Mouse (Mus musculus): Measurements from ENCODE around the gene Tmem9b. TPM values are rescaled to one million over a fixed set of nuclear protein-coding genes. Genes with fewer than 3 reads are reported as not detected.

The Tmem9b gene
- polyA plus RNA-seq, 1 experiment = 53.9 TPM

DNA sequence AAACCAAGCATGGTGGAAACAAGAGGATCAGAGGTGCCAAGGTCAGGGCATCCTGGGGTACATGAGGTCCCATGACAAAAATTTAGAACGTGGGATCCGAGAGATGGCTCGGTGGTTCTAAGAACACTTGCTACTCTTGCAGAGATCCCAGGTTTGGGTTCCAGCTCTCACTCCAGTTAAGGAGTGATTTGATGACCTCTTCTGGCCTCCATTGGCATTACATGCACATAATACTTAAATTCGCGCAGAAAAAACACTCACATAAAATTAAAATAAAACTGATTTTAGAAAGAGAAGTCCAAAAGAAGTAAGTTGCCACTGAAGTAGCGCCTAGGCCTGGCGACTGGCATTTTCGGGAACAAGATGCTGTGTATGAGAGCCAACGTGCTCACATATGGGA lies 33.4 kb downstream of the Tmem9b start:
- 66% methylated on average over 9 of the region's 9 CpGs for WGBS
- Histone ChIP-seq H3K36me3 (ENCODE audit: control insufficient read depth, insufficient read depth, low read length) (no peaks in the 10 kb centered on the region), H3K27me3 (ENCODE audit: control insufficient read depth, insufficient read depth, low read length) (no peaks in the 10 kb centered on the region), H3K4me3 (ENCODE audit: low read depth, low read length) (no peak overlapping the region), H3K27ac (ENCODE audit: insufficient read depth, low read depth, low read length) (no peak overlapping the region), H3K4me1 (ENCODE audit: control insufficient read depth, insufficient read depth, insufficient read length, low read length) (0 out of 2 replicates have a peak, but pooled peaks cover 2% of the 10 kb centered on the region)
- TF ChIP-seq CTCF (IDR thresholded peaks at IDR 0.05; ENCODE audit: extremely low read depth, insufficient read length, insufficient replicate concordance, low read depth, low read length) (peak; percentile 17; the same call in 1 of the 2 replicates), POLR2A (IDR thresholded peaks at IDR 0.05; ENCODE audit: low read depth, low read length) (no peak)

GRCm38 (mm10) chr7:109713434-109713982 lies 39.2 kb downstream of the Tmem9b start:
- Histone ChIP-seq H3K36me3 (ENCODE audit: control insufficient read depth, insufficient read depth, low read length) (peaks cover 14% of the 10 kb centered on the region), H3K27ac (ENCODE audit: insufficient read depth, low read depth, low read length) (no peak overlapping the region), H3K27me3 (ENCODE audit: control insufficient read depth, insufficient read depth, low read length) (no peaks in the 10 kb centered on the region), H3K4me3 (ENCODE audit: low read depth, low read length) (no peak overlapping the region), H3K4me1 (ENCODE audit: control insufficient read depth, insufficient read depth, insufficient read length, low read length) (no peaks in the 10 kb centered on the region)
- no peak for TF ChIP-seq CTCF (IDR thresholded peaks at IDR 0.05; ENCODE audit: extremely low read depth, insufficient read length, insufficient replicate concordance, low read depth, low read length)
- no peak for TF ChIP-seq POLR2A (IDR thresholded peaks at IDR 0.05; ENCODE audit: low read depth, low read length)
- 89% methylated on average over 2 of the region's 2 CpGs for WGBS

DNA sequence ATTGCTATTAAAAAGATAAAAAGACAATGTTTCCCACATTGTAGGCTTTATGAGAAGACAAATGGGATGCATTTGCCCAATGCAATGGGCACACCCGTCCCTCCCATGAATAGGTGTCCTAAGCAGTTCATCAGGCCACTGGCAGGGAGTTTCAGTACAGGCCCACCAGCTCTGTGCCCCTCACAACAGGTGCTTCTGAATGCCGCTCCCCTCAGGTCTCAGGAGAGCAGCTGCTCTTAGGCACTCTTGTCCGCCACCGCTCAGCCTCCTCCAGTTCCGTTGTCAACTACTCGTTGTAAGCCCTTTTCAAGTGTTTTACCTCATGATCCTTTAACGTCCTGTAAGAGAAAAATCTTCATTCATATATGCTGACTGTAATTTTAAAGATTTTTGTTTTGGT lies 40.5 kb downstream of the Tmem9b start:
- TF ChIP-seq POLR2A (IDR thresholded peaks at IDR 0.05; ENCODE audit: low read depth, low read length) (no peak), CTCF (IDR thresholded peaks at IDR 0.05; ENCODE audit: extremely low read depth, insufficient read length, insufficient replicate concordance, low read depth, low read length) (no peak)
- H3K27me3 ChIP-seq (ENCODE audit: control insufficient read depth, insufficient read depth, low read length) = no peaks in the 10 kb centered on the region
- 94% methylated on average over 7 of the region's 7 CpGs for WGBS
- peaks cover 17% of the 10 kb centered on the region for H3K36me3 ChIP-seq (ENCODE audit: control insufficient read depth, insufficient read depth, low read length)
- no peak overlapping the region for H3K4me3 ChIP-seq (ENCODE audit: low read depth, low read length)
- no peak overlapping the region for H3K27ac ChIP-seq (ENCODE audit: insufficient read depth, low read depth, low read length)
- no peaks in the 10 kb centered on the region for H3K4me1 ChIP-seq (ENCODE audit: control insufficient read depth, insufficient read depth, insufficient read length, low read length)

- peaks cover 17% of the 10 kb centered on the region for H3K36me3 ChIP-seq (ENCODE audit: control insufficient read depth, insufficient read depth, low read length)
- TF ChIP-seq POLR2A (IDR thresholded peaks at IDR 0.05; ENCODE audit: low read depth, low read length) (no peak), CTCF (IDR thresholded peaks at IDR 0.05; ENCODE audit: extremely low read depth, insufficient read length, insufficient replicate concordance, low read depth, low read length) (no peak)
- peak overlapping the region; percentile 2; the same call in 1 of the 2 replicates for H3K27ac ChIP-seq (ENCODE audit: insufficient read depth, low read depth, low read length)
- WGBS = 33% methylated on average over 1 of the region's 1 CpGs
- no peaks in the 10 kb centered on the region for H3K27me3 ChIP-seq (ENCODE audit: control insufficient read depth, insufficient read depth, low read length)
- peaks cover under 1% of the 10 kb centered on the region; the same call in 1 of the 2 replicates for H3K4me1 ChIP-seq (ENCODE audit: control insufficient read depth, insufficient read depth, insufficient read length, low read length)
- no peak overlapping the region for H3K4me3 ChIP-seq (ENCODE audit: low read depth, low read length)
Observed at GRCm38 (mm10) chr7:109710069-109710468, 42.6 kb downstream of the Tmem9b start.

- WGBS = 65% methylated on average over 3 of the region's 3 CpGs
- no peak for TF ChIP-seq CTCF (IDR thresholded peaks at IDR 0.05; ENCODE audit: extremely low read depth, insufficient read length, insufficient replicate concordance, low read depth, low read length)
- Histone ChIP-seq H3K27ac (ENCODE audit: insufficient read depth, low read depth, low read length) (no peak overlapping the region), H3K36me3 (ENCODE audit: control insufficient read depth, insufficient read depth, low read length) (peaks cover 17% of the 10 kb centered on the region), H3K4me3 (ENCODE audit: low read depth, low read length) (no peak overlapping the region), H3K4me1 (ENCODE audit: control insufficient read depth, insufficient read depth, insufficient read length, low read length) (peaks cover 5% of the 10 kb centered on the region; the same call in 1 of the 2 replicates), H3K27me3 (ENCODE audit: control insufficient read depth, insufficient read depth, low read length) (no peaks in the 10 kb centered on the region)
Observed at GRCm38 (mm10) chr7:109708961-109709382, 43.7 kb downstream of the Tmem9b start.

DNA sequence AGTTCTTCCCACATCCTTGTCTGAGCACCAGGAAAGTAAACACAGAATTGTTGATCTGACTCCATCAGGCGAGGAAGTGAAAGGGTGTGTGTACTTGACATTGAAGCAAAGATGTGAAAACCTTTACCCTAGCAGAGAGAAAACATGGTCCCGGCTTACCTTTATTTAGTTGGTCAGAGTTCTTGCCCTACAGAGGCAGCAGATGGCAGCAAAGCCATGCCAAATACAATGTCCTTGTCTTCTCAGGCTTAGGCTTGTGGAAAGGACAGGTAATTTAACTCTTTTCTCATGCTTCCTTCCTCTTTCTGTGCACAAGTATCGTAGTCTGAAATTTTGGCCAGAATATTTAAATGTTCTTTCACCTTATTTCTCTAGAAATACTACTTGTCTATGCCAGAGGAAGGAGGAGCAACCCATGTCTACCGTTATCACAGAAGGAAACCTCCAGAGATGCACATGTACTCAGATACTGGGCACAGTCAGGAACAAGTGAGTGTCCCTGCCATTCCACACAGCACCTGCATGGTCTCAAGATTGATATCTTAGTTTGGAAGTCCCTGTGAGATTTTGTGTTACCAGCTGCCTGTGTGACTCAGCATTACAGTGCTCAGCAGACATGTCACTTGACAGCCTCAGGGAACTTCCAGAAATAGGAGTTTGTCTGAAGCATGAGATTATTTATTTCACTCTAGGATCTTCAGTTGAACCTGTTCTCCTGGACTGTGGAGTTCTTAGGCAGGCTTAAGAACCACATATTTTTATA lies 45.5 kb downstream of the Tmem9b start:
- no peak overlapping the region for H3K4me3 ChIP-seq (ENCODE audit: low read depth, low read length)
- H3K27me3 ChIP-seq (ENCODE audit: control insufficient read depth, insufficient read depth, low read length) = no peaks in the 10 kb centered on the region
- H3K36me3 ChIP-seq (ENCODE audit: control insufficient read depth, insufficient read depth, low read length) = peaks cover 13% of the 10 kb centered on the region
- TF ChIP-seq CTCF (IDR thresholded peaks at IDR 0.05; ENCODE audit: extremely low read depth, insufficient read length, insufficient replicate concordance, low read depth, low read length) = no peak
- no peak for TF ChIP-seq POLR2A (IDR thresholded peaks at IDR 0.05; ENCODE audit: low read depth, low read length)
- 35% methylated on average over 4 of the region's 4 CpGs for WGBS
- no peak overlapping the region for H3K27ac ChIP-seq (ENCODE audit: insufficient read depth, low read depth, low read length)
- peaks cover 8% of the 10 kb centered on the region; the same call in 1 of the 2 replicates for H3K4me1 ChIP-seq (ENCODE audit: control insufficient read depth, insufficient read depth, insufficient read length, low read length)

- H3K4me1 ChIP-seq (ENCODE audit: control insufficient read depth, insufficient read depth, insufficient read length, low read length) = peaks cover 8% of the 10 kb centered on the region; the same call in 1 of the 2 replicates
- no peak for TF ChIP-seq POLR2A (IDR thresholded peaks at IDR 0.05; ENCODE audit: low read depth, low read length)
- no peak for TF ChIP-seq CTCF (IDR thresholded peaks at IDR 0.05; ENCODE audit: extremely low read depth, insufficient read length, insufficient replicate concordance, low read depth, low read length)
- H3K36me3 ChIP-seq (ENCODE audit: control insufficient read depth, insufficient read depth, low read length) = peaks cover 6% of the 10 kb centered on the region; the same call in 1 of the 2 replicates
- no peak overlapping the region for H3K27ac ChIP-seq (ENCODE audit: insufficient read depth, low read depth, low read length)
- H3K4me3 ChIP-seq (ENCODE audit: low read depth, low read length) = no peak overlapping the region
- WGBS = 26% methylated on average over 3 of the region's 3 CpGs
- H3K27me3 ChIP-seq (ENCODE audit: control insufficient read depth, insufficient read depth, low read length) = no peaks in the 10 kb centered on the region
Observed at GRCm38 (mm10) chr7:109704461-109704860, 48.2 kb downstream of the Tmem9b start.

Data from small intestine, adult 2 months (tissue).